Mouse (Mus musculus) left cerebral cortex, adult 8-10 months (tissue): ENCODE measurements around the gene Lrrc4. TPM values are rescaled to one million over a fixed set of nuclear protein-coding genes. Genes with fewer than 3 reads are reported as not detected.
A peak's percentile ranks its signal among the peaks of the same experiment; 100 is the strongest.

ENCODE experiments used
- DNase-seq, 2 experiments: peaks; one replicate each; pipeline ENCODE4 v3.0.0; 2022; ENCODE audit warnings: low spot score in 2 of 2
- total RNA-seq, 4 experiments: library from RNA; stranded (reverse); gene quantifications; 2 replicates each; pipeline ENCODE4 v1.2.4; 2022

The Lrrc4 gene
- total RNA-seq, 4 experiments from 2014 or later, result 83.9 to 94.8 (median 90.8) TPM

- peak in 1 of 2 experiments; percentile 81 for DNase-seq
Observed at GRCm38 (mm10) chr6:28781696-28782095, 49.9 kb downstream of the Lrrc4 start.

GRCm38 (mm10) chr6:28771331-28771730, 60.2 kb downstream of the Lrrc4 start:
- no peak for DNase-seq

- no peak for DNase-seq
Observed at GRCm38 (mm10) chr6:28767891-28768481, 63.6 kb downstream of the Lrrc4 start.

- no peak for DNase-seq
Observed at GRCm38 (mm10) chr6:28766622-28767021, 64.9 kb downstream of the Lrrc4 start.

DNA sequence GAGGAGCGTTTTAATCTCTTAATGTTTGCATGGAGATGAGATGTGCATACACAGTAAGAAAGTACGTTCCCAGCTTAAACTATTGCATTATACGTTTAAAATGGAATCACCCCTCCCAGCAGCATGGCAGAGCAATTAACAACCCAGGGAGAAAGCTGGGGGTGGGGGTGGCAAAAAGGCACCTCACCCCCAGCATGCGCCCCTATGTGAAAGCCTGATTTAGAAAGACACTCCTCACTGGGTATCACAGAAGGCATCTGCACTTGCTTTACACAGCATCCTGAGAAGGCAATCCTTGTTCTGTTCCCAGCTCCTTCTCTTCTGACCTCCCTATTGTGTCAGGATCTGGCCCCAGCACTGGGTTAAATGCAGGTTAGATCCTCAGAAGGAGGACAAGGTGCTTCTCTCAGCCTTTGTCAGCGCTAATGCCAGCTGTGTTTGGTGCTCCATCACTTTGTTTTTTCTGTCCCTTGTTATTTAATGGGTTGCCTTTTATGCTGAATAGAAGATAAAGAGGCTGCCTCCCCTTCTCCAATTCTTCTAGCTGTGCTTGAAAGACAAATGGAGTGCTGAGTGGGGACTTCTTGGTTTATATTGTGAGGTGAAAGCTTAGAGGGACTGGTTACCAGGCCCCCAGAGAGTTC, 69.3 kb downstream of the Lrrc4 start:
- no peak for DNase-seq

- no peak for DNase-seq
Observed at GRCm38 (mm10) chr6:28761728-28762127, 69.8 kb downstream of the Lrrc4 start.

- DNase-seq, result no peak
Observed at GRCm38 (mm10) chr6:28758293-28758692, 73.3 kb downstream of the Lrrc4 start.

DNA sequence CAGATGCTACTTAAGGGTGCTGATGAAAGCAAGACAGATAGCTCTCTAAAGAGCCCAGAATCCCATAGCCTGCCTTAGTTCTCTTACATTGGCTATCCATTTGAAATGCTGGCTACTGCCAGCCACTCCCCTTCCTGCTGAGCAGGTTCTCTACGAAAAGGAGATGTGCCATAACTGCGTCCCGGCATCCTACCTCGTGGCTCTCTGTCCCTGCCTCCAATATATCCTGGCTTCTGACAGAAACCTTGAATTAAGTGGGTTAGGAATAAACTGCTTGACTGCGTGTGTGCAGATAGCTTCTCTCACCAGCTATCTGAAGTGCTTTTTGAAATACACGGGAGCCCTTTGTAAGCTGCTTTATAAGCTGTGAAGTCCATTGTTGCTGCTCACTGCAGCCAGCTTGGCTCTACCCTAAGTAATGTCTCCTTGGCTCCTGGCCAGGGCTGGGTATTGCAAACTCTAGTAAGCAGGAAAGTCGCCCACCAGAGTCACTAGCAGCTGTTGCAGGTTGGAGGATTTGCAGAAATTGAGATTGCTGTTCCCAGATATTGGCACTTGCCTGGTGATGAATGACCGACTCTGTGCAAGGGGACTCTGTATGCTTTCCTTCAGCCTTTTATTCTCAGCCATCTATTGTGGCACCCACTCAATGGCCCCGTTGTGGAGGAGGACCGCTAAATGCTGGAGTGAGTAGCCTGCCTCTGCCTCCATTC, 75.1 kb downstream of the Lrrc4 start:
- peak; percentile 39 to 77 for DNase-seq

- no peak for DNase-seq
Observed at GRCm38 (mm10) chr6:28754127-28754898, 77.2 kb downstream of the Lrrc4 start.

DNA sequence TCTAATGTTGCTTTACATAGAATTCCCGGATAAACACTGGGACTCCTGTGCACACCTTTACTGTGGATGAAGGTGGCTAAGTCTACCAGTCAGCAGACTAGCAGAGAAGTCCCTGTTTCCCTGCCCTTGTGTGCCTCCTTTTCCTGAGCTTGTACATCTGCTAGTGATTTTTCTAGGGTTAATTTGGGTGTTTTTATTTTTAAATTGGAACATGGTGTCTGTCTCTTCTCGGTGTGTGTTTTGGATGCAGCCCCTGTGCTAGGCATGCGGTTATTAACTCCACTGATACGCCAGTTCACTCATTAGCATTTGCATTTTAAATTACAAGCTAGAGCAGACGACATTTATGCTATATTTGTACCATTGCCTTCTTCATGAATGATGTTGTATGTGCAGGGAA, 77.9 kb downstream of the Lrrc4 start:
- DNase-seq, result no peak

GRCm38 (mm10) chr6:28753217-28753616, 78.3 kb downstream of the Lrrc4 start:
- peak in 1 of 2 experiments; percentile 60 for DNase-seq

DNA sequence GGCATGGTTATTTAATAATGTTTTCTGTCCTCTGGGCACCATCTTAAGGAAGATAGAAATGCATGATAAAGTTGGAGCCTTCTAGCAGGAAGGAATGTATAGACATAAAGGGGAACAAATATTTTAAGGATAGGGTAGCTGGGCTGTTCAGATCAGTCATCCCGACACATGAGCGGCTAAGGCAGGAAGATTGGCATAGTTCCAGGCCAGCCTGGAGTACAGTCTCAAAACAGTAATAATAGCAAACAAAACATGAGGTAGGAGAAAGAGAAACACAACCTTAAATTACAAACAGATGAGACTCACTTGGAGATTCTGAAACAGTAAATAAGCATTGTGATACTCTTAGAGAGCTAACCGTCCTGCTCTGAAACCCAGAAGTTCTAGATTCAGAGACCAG, 80.4 kb downstream of the Lrrc4 start:
- DNase-seq, result no peak

DNA sequence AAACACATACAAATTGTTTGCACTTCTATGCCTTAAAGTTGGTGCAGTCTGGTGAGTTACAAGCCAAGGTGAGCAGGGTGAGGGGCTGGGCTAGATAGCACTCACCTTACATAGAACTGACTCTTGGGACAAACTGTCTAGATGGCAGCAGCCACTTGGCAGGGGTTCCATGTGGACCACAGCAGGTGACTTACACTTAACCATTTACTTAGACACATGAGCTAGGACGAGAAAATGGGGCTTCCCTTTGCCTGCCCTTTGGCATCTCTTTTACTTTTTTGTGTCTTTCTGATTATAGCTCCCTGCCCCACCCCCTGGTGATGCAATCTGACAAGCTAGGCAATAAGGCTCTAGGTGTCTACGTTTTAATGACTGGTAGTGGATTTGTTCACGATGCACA, 82.3 kb downstream of the Lrrc4 start:
- DNase-seq, result no peak

GRCm38 (mm10) chr6:28747931-28748670, 83.4 kb downstream of the Lrrc4 start:
- DNase-seq, result no peak

DNA sequence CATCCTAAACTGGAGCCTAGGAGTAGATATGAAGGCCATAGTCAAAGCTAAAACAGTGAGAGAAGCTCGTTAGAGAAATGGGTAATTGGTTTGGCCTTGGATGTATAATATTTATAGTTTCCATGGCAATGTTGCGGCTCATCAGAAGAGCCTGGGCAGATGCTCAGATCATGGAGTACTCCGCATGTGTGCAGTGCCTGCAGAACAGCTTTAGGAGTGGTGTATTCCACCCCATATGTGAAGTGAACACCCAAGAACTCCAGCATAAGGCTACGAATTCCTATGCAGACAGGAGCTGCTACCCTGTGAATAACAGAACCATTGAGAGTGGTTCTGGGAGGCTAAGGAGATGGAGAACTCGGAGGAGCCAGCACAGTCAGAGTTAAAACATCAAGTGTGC, 84.5 kb downstream of the Lrrc4 start:
- no peak for DNase-seq

- DNase-seq, result no peak
Observed at GRCm38 (mm10) chr6:28745864-28746263, 85.7 kb downstream of the Lrrc4 start.

GRCm38 (mm10) chr6:28743586-28743985, 88.0 kb downstream of the Lrrc4 start:
- DNase-seq, result no peak

DNA sequence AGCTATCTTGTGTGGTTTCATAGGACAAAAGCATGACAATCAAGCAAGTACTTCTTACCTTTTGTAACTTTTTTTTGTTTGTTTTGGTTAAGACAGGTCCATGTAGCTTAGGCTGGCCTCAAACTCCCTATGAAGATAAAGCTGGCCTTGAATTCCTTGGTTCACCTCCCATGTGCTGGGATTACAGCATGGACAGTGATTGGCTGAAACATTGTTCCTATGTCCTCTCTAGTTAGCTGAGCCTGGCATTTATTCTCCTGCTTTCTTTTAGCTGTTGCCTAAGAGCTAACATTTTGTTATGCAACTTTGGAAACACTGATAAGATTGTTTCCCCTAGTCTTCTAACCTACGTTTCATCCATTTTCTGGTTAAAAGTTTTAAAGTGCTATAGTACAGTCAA, 93.9 kb downstream of the Lrrc4 start:
- no peak for DNase-seq

GRCm38 (mm10) chr6:28736665-28737064, 94.9 kb downstream of the Lrrc4 start:
- no peak for DNase-seq

DNA sequence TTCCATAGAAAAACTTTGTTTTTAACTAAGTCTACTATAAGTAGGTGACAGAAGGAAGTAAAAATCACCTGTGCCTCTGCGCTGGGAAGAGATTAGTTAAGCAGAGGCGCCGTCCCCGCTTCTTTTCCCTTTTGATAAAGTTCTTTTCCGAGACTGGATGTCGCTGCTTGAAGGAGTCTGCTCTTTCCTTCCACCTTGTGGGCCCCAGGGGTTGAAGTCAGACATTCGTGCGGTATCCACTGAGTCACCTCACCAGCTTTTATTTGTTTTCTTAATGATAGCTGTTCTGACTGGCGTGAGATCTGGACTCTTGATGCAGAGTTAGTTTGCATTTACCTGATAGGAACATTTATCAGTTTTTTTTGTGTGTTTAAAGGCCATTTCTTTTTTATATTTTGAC, 96.4 kb downstream of the Lrrc4 start:
- no peak for DNase-seq
